Mouse (Mus musculus) liver, embryonic 16.5 days (tissue): ENCODE results near the gene Asb18. TPM values are rescaled to one million over a fixed set of nuclear protein-coding genes. Genes with fewer than 3 reads are reported as not detected.

Experiments used
- ATAC-seq: fragments of 200-750 bp; cut with Nextera tagmentation; 2 replicates; pipeline ENCODE4 v1.8.0; 2017; ENCODE audit warnings: low read depth, mild to moderate bottlenecking, moderate number of reproducible peaks, moderate library complexity
- H3K27ac ChIP-seq: fragments of 300-500 bp; sonication (generic); 2 replicates; pipeline ENCODE4 v1.5.1; 2014; ENCODE audit warnings: mild to moderate bottlenecking, low read length
- H3K27me3 ChIP-seq: fragments of 300-500 bp; sonication (generic); 2 replicates; pipeline ENCODE4 v1.6.1; 2014; ENCODE audit warnings: low read depth, low read length, mixed read lengths; ENCODE audit not compliant: control insufficient read depth, insufficient read depth
- H3K36me3 ChIP-seq: fragments of 300-500 bp; sonication (generic); 2 replicates; pipeline ENCODE4 v1.6.1; 2014; ENCODE audit warnings: mild to moderate bottlenecking; ENCODE audit not compliant: control insufficient read depth, insufficient read depth
- H3K4me1 ChIP-seq: fragments of 300-500 bp; sonication (generic); 2 replicates; pipeline ENCODE4 v1.6.1; 2014; ENCODE audit warnings: low read depth, low read length, mixed read lengths; ENCODE audit not compliant: control insufficient read depth
- H3K4me2 ChIP-seq: fragments of 300-500 bp; sonication (generic); 2 replicates; pipeline ENCODE4 v1.6.1; 2014; ENCODE audit warnings: low read depth, low read length, mixed read lengths
- H3K4me3 ChIP-seq: fragments of 300-500 bp; sonication (generic); 2 replicates; pipeline ENCODE4 v1.5.1; 2014; ENCODE audit warnings: low read depth, mild to moderate bottlenecking, low read length
- H3K9ac ChIP-seq: fragments of 300-500 bp; sonication (generic); 2 replicates; pipeline ENCODE4 v1.6.1; 2014; ENCODE audit warnings: low read depth, low read length
- H3K9me3 ChIP-seq: fragments of 300-500 bp; sonication (generic); replicated peaks from 2 replicates; pipeline ENCODE4 v1.6.1; 2016; ENCODE audit warnings: low read length; ENCODE audit not compliant: control insufficient read depth
- WGBS: fragments of 180-500 bp; shearing (Covaris S2); extraction: QIAGEN DNeasy Blood & Tissue Kit; methylation state at CpG from one replicate; pipeline ENCODE4 v1.1.7; 2014; ENCODE audit not compliant: insufficient replicate concordance; 5-methylcytosine and 5-hydroxymethylcytosine counted together
- polyA plus RNA-seq: library from polyadenylated mRNA; unstranded; fragments of >200 nt; fragmentation: Nextera tagmentation; extraction: Ambion mirVana; gene quantifications from 2 replicates; pipeline ENCODE4 v1.2.1, GENCODE M21; 2015

Asb18 gene
- polyA plus RNA-seq, 1 experiment from 2014 or later = 0.02 TPM

GRCm38 (mm10) chr1:90018071-90018470 is 3.6 kb upstream of the Asb18 start:
- Histone ChIP-seq H3K4me3 (no peak overlapping the region), H3K36me3 (no peaks in the 10 kb centered on the region), H3K4me1 (no peaks in the 10 kb centered on the region), H3K9ac (no peak overlapping the region), H3K4me2 (no peak overlapping the region), H3K27ac (no peak overlapping the region), H3K27me3 (no peaks in the 10 kb centered on the region), H3K9me3 (no peaks in the 10 kb centered on the region)
- WGBS = 51% methylated on average over 6 of the region's 6 CpGs
- ATAC-seq = no peak

GRCm38 (mm10) chr1:90013273-90013672 is 1.2 kb downstream of the Asb18 start:
- Histone ChIP-seq H3K9me3 (no peaks in the 10 kb centered on the region), H3K27ac (no peak overlapping the region), H3K36me3 (no peaks in the 10 kb centered on the region), H3K4me1 (no peaks in the 10 kb centered on the region), H3K4me2 (no peak overlapping the region), H3K4me3 (no peak overlapping the region), H3K9ac (no peak overlapping the region), H3K27me3 (no peaks in the 10 kb centered on the region)
- 63% methylated on average over 5 of the region's 5 CpGs for WGBS
- no peak for ATAC-seq

GRCm38 (mm10) chr1:90012850-90013249 is 1.6 kb downstream of the Asb18 start:
- WGBS = 54% methylated on average over 7 of the region's 7 CpGs
- ATAC-seq = no peak
- Histone ChIP-seq H3K36me3 (no peaks in the 10 kb centered on the region), H3K27ac (no peak overlapping the region), H3K4me2 (no peak overlapping the region), H3K4me3 (no peak overlapping the region), H3K4me1 (no peaks in the 10 kb centered on the region), H3K9ac (no peak overlapping the region), H3K27me3 (no peaks in the 10 kb centered on the region), H3K9me3 (no peaks in the 10 kb centered on the region)

GRCm38 (mm10) chr1:90012168-90012567 is 2.3 kb downstream of the Asb18 start:
- Histone ChIP-seq H3K27ac (no peak overlapping the region), H3K27me3 (no peaks in the 10 kb centered on the region), H3K9me3 (no peaks in the 10 kb centered on the region), H3K4me2 (no peak overlapping the region), H3K4me1 (no peaks in the 10 kb centered on the region), H3K36me3 (no peaks in the 10 kb centered on the region), H3K9ac (no peak overlapping the region), H3K4me3 (no peak overlapping the region)
- 55% methylated on average over 3 of the region's 3 CpGs for WGBS
- ATAC-seq = no peak

- ATAC-seq = no peak
- Histone ChIP-seq H3K9ac (no peak overlapping the region), H3K4me1 (no peaks in the 10 kb centered on the region), H3K27ac (no peak overlapping the region), H3K4me3 (no peak overlapping the region), H3K4me2 (no peak overlapping the region), H3K36me3 (no peaks in the 10 kb centered on the region), H3K9me3 (no peaks in the 10 kb centered on the region), H3K27me3 (no peaks in the 10 kb centered on the region)
- 56% methylated on average over 1 of the region's 1 CpGs for WGBS
Observed at GRCm38 (mm10) chr1:90010077-90010476, 4.4 kb downstream of the Asb18 start.

GRCm38 (mm10) chr1:90009188-90009587 is 5.3 kb downstream of the Asb18 start:
- H3K36me3 ChIP-seq = no peaks in the 10 kb centered on the region
- H3K9me3 ChIP-seq = no peaks in the 10 kb centered on the region
- H3K9ac ChIP-seq = no peak overlapping the region
- no peaks in the 10 kb centered on the region for H3K4me1 ChIP-seq
- H3K27me3 ChIP-seq = no peaks in the 10 kb centered on the region
- H3K27ac ChIP-seq = no peak overlapping the region
- ATAC-seq = no peak
- H3K4me2 ChIP-seq = no peak overlapping the region
- no peak overlapping the region for H3K4me3 ChIP-seq
- WGBS = 61% methylated on average over 3 of the region's 3 CpGs

GRCm38 (mm10) chr1:90006666-90007065 is 7.8 kb downstream of the Asb18 start:
- H3K27me3 ChIP-seq = no peaks in the 10 kb centered on the region
- no peaks in the 10 kb centered on the region for H3K4me1 ChIP-seq
- no peak overlapping the region for H3K27ac ChIP-seq
- H3K36me3 ChIP-seq = no peaks in the 10 kb centered on the region
- H3K4me2 ChIP-seq = no peak overlapping the region
- H3K9me3 ChIP-seq = no peaks in the 10 kb centered on the region
- WGBS = 60% methylated on average over 14 of the region's 14 CpGs
- H3K4me3 ChIP-seq = no peak overlapping the region
- H3K9ac ChIP-seq = no peak overlapping the region
- ATAC-seq = no peak

- no peaks in the 10 kb centered on the region for H3K9me3 ChIP-seq
- no peaks in the 10 kb centered on the region for H3K36me3 ChIP-seq
- no peak overlapping the region for H3K4me3 ChIP-seq
- no peaks in the 10 kb centered on the region for H3K27me3 ChIP-seq
- no peak overlapping the region for H3K9ac ChIP-seq
- no peaks in the 10 kb centered on the region for H3K4me1 ChIP-seq
- no peak for ATAC-seq
- 36% methylated on average over 5 of the region's 5 CpGs for WGBS
- H3K27ac ChIP-seq = no peak overlapping the region
- H3K4me2 ChIP-seq = no peak overlapping the region
Observed at GRCm38 (mm10) chr1:90000981-90001380, 13.5 kb downstream of the Asb18 start.

- Histone ChIP-seq H3K27me3 (no peaks in the 10 kb centered on the region), H3K4me3 (no peak overlapping the region), H3K4me1 (no peaks in the 10 kb centered on the region), H3K9me3 (no peaks in the 10 kb centered on the region), H3K27ac (no peak overlapping the region), H3K36me3 (no peaks in the 10 kb centered on the region), H3K4me2 (no peak overlapping the region), H3K9ac (no peak overlapping the region)
- no peak for ATAC-seq
- 56% methylated on average over 3 of the region's 3 CpGs for WGBS
Observed at GRCm38 (mm10) chr1:89999858-90000257, 14.6 kb downstream of the Asb18 start.

- no peak overlapping the region for H3K27ac ChIP-seq
- 51% methylated on average over 2 of the region's 2 CpGs for WGBS
- no peak overlapping the region for H3K9ac ChIP-seq
- no peak for ATAC-seq
- H3K4me1 ChIP-seq = no peaks in the 10 kb centered on the region
- H3K36me3 ChIP-seq = no peaks in the 10 kb centered on the region
- H3K4me2 ChIP-seq = no peak overlapping the region
- no peaks in the 10 kb centered on the region for H3K9me3 ChIP-seq
- H3K27me3 ChIP-seq = peaks cover 3% of the 10 kb centered on the region; the same call in 1 of the 2 replicates
- H3K4me3 ChIP-seq = no peak overlapping the region
Observed at GRCm38 (mm10) chr1:89998696-89999095, 15.8 kb downstream of the Asb18 start.
